Mouse (Mus musculus): Measurements from ENCODE around the gene Ppp4c. TPM values are rescaled to one million over a fixed set of nuclear protein-coding genes. Genes with fewer than 3 reads are reported as not detected.
A peak's percentile ranks its signal among the peaks of the same experiment; 100 is the strongest.

Gene Ppp4c
- polyA plus RNA-seq (2012; ENCODE audit: insufficient read depth, low replicate concordance): 46.3 and 115 TPM in 2 replicates

- peaks cover 75% of the 10 kb centered on the region for H3K4me1 ChIP-seq
- no peaks in the 10 kb centered on the region for H3K27me3 ChIP-seq (replicated peaks)
- H3K4me3 ChIP-seq (replicated peaks): peak within 1 kb of the TSS; percentile 97
- no peak for TF ChIP-seq GATA1 (IDR thresholded peaks at IDR 0.05; ENCODE audit: borderline replicate concordance, low read length)
- peak; percentile 99 for TF ChIP-seq FLI1 (IDR thresholded peaks at IDR 0.05; ENCODE audit: low read length)
- peaks cover 74% of the 10 kb centered on the region for H3K36me3 ChIP-seq (replicated peaks; ENCODE audit: low read length)
- H3K9me3 ChIP-seq: no peaks in the 10 kb centered on the region
Observed at GRCm38 (mm10) chr7:126791851-126792720, at the start of gene Ppp4c. TSS of gene Ppp4c (minus strand) at chr7:126792496.

- TF ChIP-seq FLI1 (IDR thresholded peaks at IDR 0.05; ENCODE audit: low read length): no peak
- no peak for TF ChIP-seq GATA1 (IDR thresholded peaks at IDR 0.05; ENCODE audit: borderline replicate concordance, low read length)
Observed at GRCm38 (mm10) chr7:126833294-126833693, 41.0 kb upstream of the Ppp4c start.

GRCm38 (mm10) chr7:126832036-126832598 lies 39.8 kb upstream of the Ppp4c start:
- H3K27me3 ChIP-seq (replicated peaks): peaks cover 82% of the 10 kb centered on the region
- peak overlapping the region; percentile 88 for H3K4me3 ChIP-seq (replicated peaks)
- TF ChIP-seq GATA1 (IDR thresholded peaks at IDR 0.05; ENCODE audit: borderline replicate concordance, low read length) (no peak), FLI1 (IDR thresholded peaks at IDR 0.05; ENCODE audit: low read length) (no peak)
- H3K9me3 ChIP-seq: peaks cover 22% of the 10 kb centered on the region
- H3K4me1 ChIP-seq: peaks cover 18% of the 10 kb centered on the region
- H3K36me3 ChIP-seq (replicated peaks; ENCODE audit: low read length): no peaks in the 10 kb centered on the region

More at GRCm38 (mm10) chr7:126833294-126833693, 41.0 kb upstream of the Ppp4c start:
- H3K4me3 ChIP-seq (replicated peaks): no peak overlapping the region
- peaks cover 22% of the 10 kb centered on the region for H3K9me3 ChIP-seq
- H3K4me1 ChIP-seq: peaks cover 18% of the 10 kb centered on the region
- H3K36me3 ChIP-seq (replicated peaks; ENCODE audit: low read length): no peaks in the 10 kb centered on the region
- H3K27me3 ChIP-seq (replicated peaks): peaks cover 77% of the 10 kb centered on the region

- Histone ChIP-seq H3K4me3 (replicated peaks) (peak within 1 kb of the TSS; percentile 88), H3K36me3 (replicated peaks; ENCODE audit: low read length) (no peaks in the 10 kb centered on the region), H3K27me3 (replicated peaks) (peaks cover 84% of the 10 kb centered on the region), H3K9me3 (peaks cover 22% of the 10 kb centered on the region), H3K4me1 (peaks cover 18% of the 10 kb centered on the region)
- no peak for TF ChIP-seq GATA1 (IDR thresholded peaks at IDR 0.05; ENCODE audit: borderline replicate concordance, low read length)
- no peak for TF ChIP-seq FLI1 (IDR thresholded peaks at IDR 0.05; ENCODE audit: low read length)
Observed at GRCm38 (mm10) chr7:126831539-126831938, 39.2 kb upstream of the Ppp4c start, which contains the start of gene 4930451I11Rik. TSS of gene 4930451I11Rik (minus strand) at chr7:126831639.

GRCm38 (mm10) chr7:126825952-126826351 lies 33.7 kb upstream of the Ppp4c start:
- no peak for TF ChIP-seq GATA1 (IDR thresholded peaks at IDR 0.05; ENCODE audit: borderline replicate concordance, low read length)
- TF ChIP-seq FLI1 (IDR thresholded peaks at IDR 0.05; ENCODE audit: low read length): no peak
- no peaks in the 10 kb centered on the region for H3K36me3 ChIP-seq (replicated peaks; ENCODE audit: low read length)
- no peaks in the 10 kb centered on the region for H3K9me3 ChIP-seq
- peaks cover 32% of the 10 kb centered on the region for H3K4me1 ChIP-seq
- H3K27me3 ChIP-seq (replicated peaks): peaks cover 83% of the 10 kb centered on the region
- no peak overlapping the region for H3K4me3 ChIP-seq (replicated peaks)

GRCm38 (mm10) chr7:126825403-126825802 lies 33.1 kb upstream of the Ppp4c start:
- H3K36me3 ChIP-seq (replicated peaks; ENCODE audit: low read length): no peaks in the 10 kb centered on the region
- no peaks in the 10 kb centered on the region for H3K9me3 ChIP-seq
- H3K27me3 ChIP-seq (replicated peaks): peaks cover 77% of the 10 kb centered on the region
- peaks cover 32% of the 10 kb centered on the region for H3K4me1 ChIP-seq
- TF ChIP-seq FLI1 (IDR thresholded peaks at IDR 0.05; ENCODE audit: low read length) (no peak), GATA1 (IDR thresholded peaks at IDR 0.05; ENCODE audit: borderline replicate concordance, low read length) (no peak)
- no peak overlapping the region for H3K4me3 ChIP-seq (replicated peaks)

GRCm38 (mm10) chr7:126823940-126824339 lies 31.6 kb upstream of the Ppp4c start:
- H3K4me3 ChIP-seq (replicated peaks): no peak overlapping the region
- H3K36me3 ChIP-seq (replicated peaks; ENCODE audit: low read length): no peaks in the 10 kb centered on the region
- peaks cover 70% of the 10 kb centered on the region for H3K27me3 ChIP-seq (replicated peaks)
- H3K4me1 ChIP-seq: peaks cover 26% of the 10 kb centered on the region
- peaks cover 3% of the 10 kb centered on the region; the same call in 1 of the 2 replicates for H3K9me3 ChIP-seq
- TF ChIP-seq GATA1 (IDR thresholded peaks at IDR 0.05; ENCODE audit: borderline replicate concordance, low read length): no peak
- TF ChIP-seq FLI1 (IDR thresholded peaks at IDR 0.05; ENCODE audit: low read length): no peak

- no peak for TF ChIP-seq FLI1 (IDR thresholded peaks at IDR 0.05; ENCODE audit: low read length)
- Histone ChIP-seq H3K4me3 (replicated peaks) (peak overlapping the region; percentile 70), H3K36me3 (replicated peaks; ENCODE audit: low read length) (no peaks in the 10 kb centered on the region), H3K9me3 (peaks cover 5% of the 10 kb centered on the region; the same call in 1 of the 2 replicates), H3K4me1 (peaks cover 26% of the 10 kb centered on the region), H3K27me3 (replicated peaks) (peaks cover 63% of the 10 kb centered on the region)
Observed at GRCm38 (mm10) chr7:126823202-126823711, 31.0 kb upstream of the Ppp4c start.

- peaks cover 5% of the 10 kb centered on the region; the same call in 1 of the 2 replicates for H3K9me3 ChIP-seq
- H3K27me3 ChIP-seq (replicated peaks): peaks cover 62% of the 10 kb centered on the region
Observed at GRCm38 (mm10) chr7:126822741-126823140, 30.4 kb upstream of the Ppp4c start.

More at GRCm38 (mm10) chr7:126822741-126823140, 30.4 kb upstream of the Ppp4c start:
- H3K4me3 ChIP-seq (replicated peaks): no peak overlapping the region
- H3K36me3 ChIP-seq (replicated peaks; ENCODE audit: low read length): no peaks in the 10 kb centered on the region
- TF ChIP-seq GATA1 (IDR thresholded peaks at IDR 0.05; ENCODE audit: borderline replicate concordance, low read length) (no peak), FLI1 (IDR thresholded peaks at IDR 0.05; ENCODE audit: low read length) (no peak)
- peaks cover 26% of the 10 kb centered on the region for H3K4me1 ChIP-seq
